In genomic region chr7:45833148-45833790, GRCm38 (mm10) we compare ENCODE assay signal across 7 mouse cellular contexts. TPM values are rescaled to one million over a fixed set of nuclear protein-coding genes. Genes with fewer than 3 reads are reported as not detected.
DNase-seq lines count a peak whose midpoint lies in the region; ATAC-seq and TF ChIP-seq lines count a peak whose summit lies in the region.

No protein-coding gene starts in this region.

- H3K27ac ChIP-seq in lung, postnatal 0 days (ENCODE audit: low read length): no peak overlapping the region
- no peak overlapping the region for H3K27ac ChIP-seq in forebrain, embryonic 11.5 days (ENCODE audit: low read depth, low read length)
- no peak overlapping the region for H3K27ac ChIP-seq in kidney, embryonic 16.5 days (ENCODE audit: low read length)

- no peaks in the 10 kb centered on the region for H3K9me3 ChIP-seq in lung, postnatal 0 days (ENCODE audit: low read length)
- no peaks in the 10 kb centered on the region for H3K9me3 ChIP-seq in forebrain, embryonic 11.5 days (ENCODE audit: control insufficient read depth, low read length)
- no peaks in the 10 kb centered on the region for H3K9me3 ChIP-seq in kidney, embryonic 16.5 days (ENCODE audit: low read length)

- TF ChIP-seq EP300 in lung, postnatal 0 days (IDR thresholded peaks at IDR 0.05): no peak

- peak overlapping the region; percentile 39 for H3K4me3 ChIP-seq in lung, postnatal 0 days (ENCODE audit: low read depth, low read length)
- H3K4me3 ChIP-seq in forebrain, embryonic 11.5 days (ENCODE audit: low read depth, low read length): peak overlapping the region; percentile 24
- H3K4me3 ChIP-seq in kidney, embryonic 16.5 days (ENCODE audit: low read length): peak overlapping the region; percentile 46

- H3K4me1 ChIP-seq in lung, postnatal 0 days (ENCODE audit: insufficient read depth, low read depth, low read length): no peaks in the 10 kb centered on the region; the same call in 1 of the 2 replicates
- H3K4me1 ChIP-seq in forebrain, embryonic 11.5 days (replicated peaks; ENCODE audit: control insufficient read depth, insufficient read depth, low read length): peaks cover 14% of the 10 kb centered on the region
- peaks cover 31% of the 10 kb centered on the region for H3K4me1 ChIP-seq in kidney, embryonic 16.5 days (ENCODE audit: insufficient read depth, low read length)

- 0 out of 2 replicates have a peak overlapping the region, but pooled peaks have one; percentile 5 for H3K9ac ChIP-seq in lung, postnatal 0 days (replicated peaks; ENCODE audit: low read depth)
- no peak overlapping the region for H3K9ac ChIP-seq in forebrain, embryonic 11.5 days (ENCODE audit: low read length)
- peak overlapping the region; percentile 63 for H3K9ac ChIP-seq in kidney, embryonic 16.5 days (replicated peaks; ENCODE audit: low read length)

- no peaks in the 10 kb centered on the region for H3K36me3 ChIP-seq in lung, postnatal 0 days (ENCODE audit: insufficient read depth, low read length)
- no peaks in the 10 kb centered on the region for H3K36me3 ChIP-seq in forebrain, embryonic 11.5 days (ENCODE audit: control insufficient read depth, insufficient read depth, low read length)
- H3K36me3 ChIP-seq in kidney, embryonic 16.5 days (ENCODE audit: insufficient read depth, low read length): peaks cover 8% of the 10 kb centered on the region

- peak; percentile 30 for ATAC-seq in lung, postnatal 0 days
- ATAC-seq in forebrain, embryonic 11.5 days (replicated peaks; ENCODE audit: low FRiP score): no peak
- ATAC-seq in kidney, embryonic 16.5 days (ENCODE audit: low FRiP score, low TSS enrichment): no peak

- H3K27me3 ChIP-seq in lung, postnatal 0 days (replicated peaks; ENCODE audit: insufficient read depth, low read length): peaks cover 28% of the 10 kb centered on the region
- H3K27me3 ChIP-seq in forebrain, embryonic 11.5 days (ENCODE audit: control insufficient read depth, insufficient read depth, low read length): peaks cover 44% of the 10 kb centered on the region
- peaks cover 38% of the 10 kb centered on the region for H3K27me3 ChIP-seq in kidney, embryonic 16.5 days (ENCODE audit: insufficient read depth, low read length)

- TF ChIP-seq CTCF in lung, postnatal 0 days (IDR thresholded peaks at IDR 0.05): no peak

- WGBS in lung, postnatal 0 days: under 1% methylated on average over 50 of the region's 86 CpGs
- under 1% methylated on average over 63 of the region's 86 CpGs for WGBS in forebrain, embryonic 11.5 days
- under 1% methylated on average over 77 of the region's 86 CpGs for WGBS in kidney, embryonic 16.5 days

- DNase-seq in lung, postnatal 0 days (ENCODE audit: low spot score): peak; percentile 20
- no peak for DNase-seq in lung, postnatal 25 days (ENCODE audit: low spot score)
- peak; percentile 67 for DNase-seq in forebrain, embryonic 11.5 days (ENCODE audit: low spot score)
- DNase-seq in naive thymus-derived CD4-positive, alpha-beta T cell, adult 2 months (ENCODE audit: low read depth): peak; percentile 28
- DNase-seq in frontal cortex, postnatal 10 days (ENCODE audit: low spot score in 2 of 2): no peak
- DNase-seq in cerebellum, adult 9-10 months: no peak

- H3K4me2 ChIP-seq in lung, postnatal 0 days (replicated peaks; ENCODE audit: low read depth, low read length): peak overlapping the region; percentile 59
- peak overlapping the region; percentile 37 for H3K4me2 ChIP-seq in forebrain, embryonic 11.5 days (ENCODE audit: low read depth, low read length, severe bottlenecking)
- H3K4me2 ChIP-seq in kidney, embryonic 16.5 days (replicated peaks; ENCODE audit: low read depth, low read length): peak overlapping the region; percentile 64

RNA-seq across cellular contexts. Expression of gene Grwd1, which starts 2.5 kb away (rescaled TPM):
- polyA plus RNA-seq in lung, postnatal 0 days (2015; fragmentation: Nextera tagmentation; extraction: Ambion mirVana): 14.8 and 15.1 TPM in 2 replicates
- 84.8 and 88.2 TPM in 2 replicates for polyA plus RNA-seq in forebrain, embryonic 11.5 days (2014; fragmentation: Nextera tagmentation; extraction: Ambion mirVana)
- 87.4 and 87.9 TPM in 2 replicates for polyA plus RNA-seq in kidney, embryonic 16.5 days (2015; fragmentation: Nextera tagmentation; extraction: Ambion mirVana)

RNA-seq across cellular contexts. Expression of gene Kcnj14, which starts 8.7 kb away (rescaled TPM):
- 0.20 and 0.35 TPM in 2 replicates for polyA plus RNA-seq in lung, postnatal 0 days (2015; fragmentation: Nextera tagmentation; extraction: Ambion mirVana)
- polyA plus RNA-seq in forebrain, embryonic 11.5 days (2014; fragmentation: Nextera tagmentation; extraction: Ambion mirVana): 0.37 and 0.45 TPM in 2 replicates
- polyA plus RNA-seq in kidney, embryonic 16.5 days (2015; fragmentation: Nextera tagmentation; extraction: Ambion mirVana): 1.9 TPM in 2 replicates

RNA-seq across cellular contexts. Expression of gene Cyth2, which starts 18.9 kb away (rescaled TPM):
- polyA plus RNA-seq in lung, postnatal 0 days (2015; fragmentation: Nextera tagmentation; extraction: Ambion mirVana): 105 and 113 TPM in 2 replicates
- 194 and 207 TPM in 2 replicates for polyA plus RNA-seq in forebrain, embryonic 11.5 days (2014; fragmentation: Nextera tagmentation; extraction: Ambion mirVana)
- polyA plus RNA-seq in kidney, embryonic 16.5 days (2015; fragmentation: Nextera tagmentation; extraction: Ambion mirVana): 125 and 126 TPM in 2 replicates

RNA-seq across cellular contexts. Expression of gene Kdelr1, which starts 39.3 kb away (rescaled TPM):
- 56.2 and 57.3 TPM in 2 replicates for polyA plus RNA-seq in lung, postnatal 0 days (2015; fragmentation: Nextera tagmentation; extraction: Ambion mirVana)
- polyA plus RNA-seq in forebrain, embryonic 11.5 days (2014; fragmentation: Nextera tagmentation; extraction: Ambion mirVana): 68.3 and 69.4 TPM in 2 replicates
- polyA plus RNA-seq in kidney, embryonic 16.5 days (2015; fragmentation: Nextera tagmentation; extraction: Ambion mirVana): 96.4 and 97.3 TPM in 2 replicates

RNA-seq across cellular contexts. Expression of gene Grin2d, which starts 44.9 kb away (rescaled TPM):
- polyA plus RNA-seq in lung, postnatal 0 days (2015; fragmentation: Nextera tagmentation; extraction: Ambion mirVana): 0.62 and 0.75 TPM in 2 replicates
- 0.16 and 0.31 TPM in 2 replicates for polyA plus RNA-seq in forebrain, embryonic 11.5 days (2014; fragmentation: Nextera tagmentation; extraction: Ambion mirVana)
- 0.19 and 0.25 TPM in 2 replicates for polyA plus RNA-seq in kidney, embryonic 16.5 days (2015; fragmentation: Nextera tagmentation; extraction: Ambion mirVana)

Comparison
In these comparisons a context has a peak if more than half of its experiments do, and no peak if none do; other contexts are left out.
1. DNase-seq: peak in lung, postnatal 0 days (single experiment), forebrain, embryonic 11.5 days (single experiment) and naive thymus-derived CD4-positive, alpha-beta T cell, adult 2 months (single experiment); none in lung, postnatal 25 days (single experiment), frontal cortex, postnatal 10 days (0 of 2) and cerebellum, adult 9-10 months (single experiment).
2. Peak in every context shown above with its lines, with median percentiles within 50 percentile points of each other: H3K4me2 ChIP-seq and H3K4me3 ChIP-seq.